Mouse (Mus musculus): Measurements from ENCODE around the gene Pik3cb.

Pik3cb gene

GRCm38 (mm10) chr9:99001326-99001725, 139.1 kb downstream of the Pik3cb start:
- DNase-seq (ENCODE audit: low read depth, low spot score): no peak

- DNase-seq (ENCODE audit: low read depth, low spot score): no peak
Measured at GRCm38 (mm10) chr9:98999881-99000339, 140.5 kb downstream of the Pik3cb start.

- DNase-seq (ENCODE audit: low read depth, low spot score): no peak
Measured at GRCm38 (mm10) chr9:98994103-98994502, 146.3 kb downstream of the Pik3cb start.

- peak; percentile 56 for DNase-seq (ENCODE audit: low read depth, low spot score)
Measured at GRCm38 (mm10) chr9:98987131-98987530, 153.3 kb downstream of the Pik3cb start.
